Mouse (Mus musculus): ENCODE data around the gene Tob2. TPM values are rescaled to one million over a fixed set of nuclear protein-coding genes. Genes with fewer than 3 reads are reported as not detected.

Gene Tob2
- total and polyA plus RNA-seq, 2 experiments from 2014 or later: 18.2 to 19.2 TPM

- ATAC-seq (ENCODE audit: insufficient read depth, low read depth): no peak
- peak overlapping the region; percentile 35; the same call in 1 of the 2 replicates for H3K9ac ChIP-seq (replicated peaks; ENCODE audit: low read depth, low read length)
- no peak overlapping the region for H3K4me3 ChIP-seq (ENCODE audit: low read depth, low read length)
- H3K4me2 ChIP-seq (ENCODE audit: low read depth, low read length): peak overlapping the region; percentile 54; the same call in 1 of the 2 replicates
- 83% methylated on average over 10 of the region's 10 CpGs for WGBS
- no peaks in the 10 kb centered on the region for H3K9me3 ChIP-seq (replicated peaks; ENCODE audit: control insufficient read depth, low read length)
- peak overlapping the region; percentile 99 for H3K27ac ChIP-seq (ENCODE audit: low read depth)
- DNase-seq (ENCODE audit: low spot score): no peak
- TF ChIP-seq EP300 (IDR thresholded peaks at IDR 0.05; ENCODE audit: low read depth) (no peak), CTCF (IDR thresholded peaks at IDR 0.05; ENCODE audit: low read depth) (no peak)
- H3K27me3 ChIP-seq (ENCODE audit: control insufficient read depth, insufficient read depth, low read length): no peaks in the 10 kb centered on the region
- peaks cover 60% of the 10 kb centered on the region for H3K4me1 ChIP-seq (ENCODE audit: control insufficient read depth, insufficient read depth)
- H3K36me3 ChIP-seq (replicated peaks; ENCODE audit: control insufficient read depth, insufficient read depth, low read length): no peaks in the 10 kb centered on the region
Measured at GRCm38 (mm10) chr15:81835007-81835880, 23.4 kb downstream of the Tob2 start.

GRCm38 (mm10) chr15:81834171-81834841 lies 24.3 kb downstream of the Tob2 start:
- peak; percentile 72 for ATAC-seq (ENCODE audit: insufficient read depth, low read depth)
- Histone ChIP-seq H3K27ac (ENCODE audit: low read depth) (peak overlapping the region; percentile 99), H3K27me3 (ENCODE audit: control insufficient read depth, insufficient read depth, low read length) (no peaks in the 10 kb centered on the region)

GRCm38 (mm10) chr15:81833481-81833880 lies 25.1 kb downstream of the Tob2 start:
- ATAC-seq (ENCODE audit: insufficient read depth, low read depth): no peak
- H3K27ac ChIP-seq (ENCODE audit: low read depth): peak overlapping the region; percentile 99

More at GRCm38 (mm10) chr15:81834171-81834841, 24.3 kb downstream of the Tob2 start:
- no peak overlapping the region for H3K4me3 ChIP-seq (ENCODE audit: low read depth, low read length)
- H3K4me1 ChIP-seq (ENCODE audit: control insufficient read depth, insufficient read depth): peaks cover 57% of the 10 kb centered on the region
- 34% methylated on average over 3 of the region's 3 CpGs for WGBS
- no peak overlapping the region; the same call in 1 of the 2 replicates for H3K9ac ChIP-seq (replicated peaks; ENCODE audit: low read depth, low read length)
- H3K36me3 ChIP-seq (replicated peaks; ENCODE audit: control insufficient read depth, insufficient read depth, low read length): no peaks in the 10 kb centered on the region
- DNase-seq (ENCODE audit: low spot score): peak; percentile 96
- TF ChIP-seq EP300 (IDR thresholded peaks at IDR 0.05; ENCODE audit: low read depth): peak; percentile 96
- TF ChIP-seq CTCF (IDR thresholded peaks at IDR 0.05; ENCODE audit: low read depth): no peak
- no peak overlapping the region for H3K4me2 ChIP-seq (ENCODE audit: low read depth, low read length)
- H3K9me3 ChIP-seq (replicated peaks; ENCODE audit: control insufficient read depth, low read length): no peaks in the 10 kb centered on the region

GRCm38 (mm10) chr15:81832219-81832618 lies 26.4 kb downstream of the Tob2 start:
- H3K27ac ChIP-seq (ENCODE audit: low read depth): 0 out of 2 replicates have a peak overlapping the region, but pooled peaks have one; percentile 99
- H3K4me1 ChIP-seq (ENCODE audit: control insufficient read depth, insufficient read depth): peaks cover 47% of the 10 kb centered on the region
- no peak overlapping the region for H3K9ac ChIP-seq (replicated peaks; ENCODE audit: low read depth, low read length)
- DNase-seq (ENCODE audit: low spot score) (no peak), ATAC-seq (ENCODE audit: insufficient read depth, low read depth) (no peak)
- H3K27me3 ChIP-seq (ENCODE audit: control insufficient read depth, insufficient read depth, low read length): no peaks in the 10 kb centered on the region
- 58% methylated on average over 3 of the region's 3 CpGs for WGBS
- no peaks in the 10 kb centered on the region for H3K9me3 ChIP-seq (replicated peaks; ENCODE audit: control insufficient read depth, low read length)
- H3K4me3 ChIP-seq (ENCODE audit: low read depth, low read length): no peak overlapping the region
- TF ChIP-seq EP300 (IDR thresholded peaks at IDR 0.05; ENCODE audit: low read depth) (no peak), CTCF (IDR thresholded peaks at IDR 0.05; ENCODE audit: low read depth) (no peak; the same call in 1 of the 2 replicates)
- 0 out of 2 replicates have a peak, but pooled peaks cover 3% of the 10 kb centered on the region for H3K36me3 ChIP-seq (replicated peaks; ENCODE audit: control insufficient read depth, insufficient read depth, low read length)
- H3K4me2 ChIP-seq (ENCODE audit: low read depth, low read length): no peak overlapping the region

More at GRCm38 (mm10) chr15:81833481-81833880, 25.1 kb downstream of the Tob2 start:
- no peaks in the 10 kb centered on the region for H3K36me3 ChIP-seq (replicated peaks; ENCODE audit: control insufficient read depth, insufficient read depth, low read length)
- WGBS: 60% methylated on average over 4 of the region's 4 CpGs
- H3K9ac ChIP-seq (replicated peaks; ENCODE audit: low read depth, low read length): no peak overlapping the region; the same call in 1 of the 2 replicates
- no peak for DNase-seq (ENCODE audit: low spot score)
- no peak overlapping the region for H3K4me3 ChIP-seq (ENCODE audit: low read depth, low read length)
- H3K4me2 ChIP-seq (ENCODE audit: low read depth, low read length): no peak overlapping the region
- H3K27me3 ChIP-seq (ENCODE audit: control insufficient read depth, insufficient read depth, low read length): no peaks in the 10 kb centered on the region
- H3K9me3 ChIP-seq (replicated peaks; ENCODE audit: control insufficient read depth, low read length): no peaks in the 10 kb centered on the region
- TF ChIP-seq CTCF (IDR thresholded peaks at IDR 0.05; ENCODE audit: low read depth): no peak
- no peak for TF ChIP-seq EP300 (IDR thresholded peaks at IDR 0.05; ENCODE audit: low read depth)
- H3K4me1 ChIP-seq (ENCODE audit: control insufficient read depth, insufficient read depth): peaks cover 55% of the 10 kb centered on the region

GRCm38 (mm10) chr15:81831136-81831825 lies 27.3 kb downstream of the Tob2 start:
- H3K4me2 ChIP-seq (ENCODE audit: low read depth, low read length): no peak overlapping the region; the same call in 1 of the 2 replicates
- H3K27me3 ChIP-seq (ENCODE audit: control insufficient read depth, insufficient read depth, low read length): no peaks in the 10 kb centered on the region
- H3K9me3 ChIP-seq (replicated peaks; ENCODE audit: control insufficient read depth, low read length): no peaks in the 10 kb centered on the region
- H3K4me3 ChIP-seq (ENCODE audit: low read depth, low read length): no peak overlapping the region
- H3K27ac ChIP-seq (ENCODE audit: low read depth): peak overlapping the region; percentile 43; the same call in 1 of the 2 replicates
- 15% methylated on average over 24 of the region's 24 CpGs for WGBS
- ATAC-seq (ENCODE audit: insufficient read depth, low read depth) (peak; percentile 74), DNase-seq (ENCODE audit: low spot score) (peak; percentile 97)
- H3K9ac ChIP-seq (replicated peaks; ENCODE audit: low read depth, low read length): no peak overlapping the region
- H3K4me1 ChIP-seq (ENCODE audit: control insufficient read depth, insufficient read depth): peaks cover 39% of the 10 kb centered on the region
- TF ChIP-seq EP300 (IDR thresholded peaks at IDR 0.05; ENCODE audit: low read depth) (no peak), CTCF (IDR thresholded peaks at IDR 0.05; ENCODE audit: low read depth) (peak; percentile 100)
- peaks cover 6% of the 10 kb centered on the region for H3K36me3 ChIP-seq (replicated peaks; ENCODE audit: control insufficient read depth, insufficient read depth, low read length)

Data from heart, postnatal 0 days (tissue).